Comparison of ENCODE assay signal across 8 mouse cellular contexts in the genomic region with DNA sequence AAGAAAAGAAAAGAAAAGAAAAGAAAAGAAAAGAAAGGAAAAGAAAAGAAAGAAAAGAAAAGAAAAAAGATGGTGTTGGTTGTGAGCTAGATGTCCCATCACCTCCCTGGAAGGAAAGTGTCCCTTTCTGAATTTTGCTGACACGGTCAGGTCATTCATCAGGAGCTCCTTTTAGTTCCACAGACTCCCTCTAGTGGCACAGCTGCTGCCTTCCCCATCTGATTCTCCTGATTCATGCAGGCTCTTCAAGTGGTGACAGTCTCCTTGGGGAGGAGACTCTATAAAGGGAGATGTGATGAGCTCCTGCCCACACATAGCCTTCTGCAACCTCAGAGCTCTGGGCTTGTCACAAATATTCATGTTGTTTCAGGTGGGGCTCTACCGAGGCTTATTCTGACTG.
DNase-seq lines count a peak whose midpoint lies in the region; ATAC-seq and TF ChIP-seq lines count a peak whose summit lies in the region.
"Not testable (repeated sequence)": the region's sequence is repeated elsewhere in the genome, so short reads cannot be mapped to it uniquely, and the experiment has no call there.

No protein-coding gene starts in this region.

- not testable (repeated sequence) for H3K9me3 ChIP-seq in hindbrain, postnatal 0 days (ENCODE audit: low read length); lung, postnatal 0 days (ENCODE audit: low read length)

- peak; percentile 90 for ATAC-seq in frontal cortex, adult (ENCODE audit: low TSS enrichment)
- not testable (repeated sequence) for ATAC-seq in hindbrain, postnatal 0 days; lung, postnatal 0 days

- H3K27ac ChIP-seq in hindbrain, postnatal 0 days; layer of hippocampus, adult 2 months; lung, postnatal 0 days (ENCODE audit: low read length): not testable (repeated sequence)

- peak; percentile 41 for TF ChIP-seq CTCF in hindbrain, postnatal 0 days (IDR thresholded peaks at IDR 0.05; ENCODE audit: low read depth)
- TF ChIP-seq CTCF in layer of hippocampus, adult 2 months (conservative IDR thresholded peaks at IDR 0.05): peak; percentile 65
- TF ChIP-seq CTCF in lung, postnatal 0 days (IDR thresholded peaks at IDR 0.05): peak; percentile 26

- not testable (repeated sequence) for H3K9ac ChIP-seq in hindbrain, postnatal 0 days (replicated peaks; ENCODE audit: low read length); lung, postnatal 0 days (replicated peaks; ENCODE audit: low read depth)

- H3K36me3 ChIP-seq in hindbrain, postnatal 0 days (ENCODE audit: insufficient read depth, low read length); lung, postnatal 0 days (ENCODE audit: insufficient read depth, low read length): not testable (repeated sequence)

- 30% methylated on average over 1 of the region's 2 CpGs for WGBS in hindbrain, postnatal 0 days
- 29% methylated on average over 1 of the region's 2 CpGs for WGBS in lung, postnatal 0 days

- not testable (repeated sequence) for H3K4me3 ChIP-seq in hindbrain, postnatal 0 days (ENCODE audit: low read length); layer of hippocampus, adult 2 months; lung, postnatal 0 days (ENCODE audit: low read depth, low read length)

- not testable (repeated sequence) for TF ChIP-seq EP300 in lung, postnatal 0 days (IDR thresholded peaks at IDR 0.05)

- H3K4me1 ChIP-seq in hindbrain, postnatal 0 days (ENCODE audit: insufficient read depth, low read length); lung, postnatal 0 days (ENCODE audit: insufficient read depth, low read depth, low read length): not testable (repeated sequence)

- not testable (repeated sequence) for H3K4me2 ChIP-seq in hindbrain, postnatal 0 days (ENCODE audit: low read depth, low read length); lung, postnatal 0 days (replicated peaks; ENCODE audit: low read depth, low read length)

- DNase-seq in MEL-GATA-1-ER (ENCODE audit: extremely low read depth, low read depth): peak; percentile 13
- peak; percentile 14 for DNase-seq in cerebellum, adult 18-20 months
- DNase-seq in hindbrain, postnatal 0 days (ENCODE audit: low spot score): peak; percentile 3
- peak; percentile 3 to 9 for DNase-seq in layer of hippocampus, adult 2 months (ENCODE audit: low spot score in 2 of 2)
- not testable (repeated sequence) for DNase-seq in lung, postnatal 0 days (ENCODE audit: low spot score)
- DNase-seq in right cerebral cortex, adult 2 months (ENCODE audit: low spot score in 2 of 2): peak; percentile 42 to 53
- DNase-seq in urinary bladder, postnatal 25 days (ENCODE audit: low spot score): peak; percentile 4

- not testable (repeated sequence) for H3K27me3 ChIP-seq in hindbrain, postnatal 0 days (ENCODE audit: insufficient read depth, low read length); lung, postnatal 0 days (replicated peaks; ENCODE audit: insufficient read depth, low read length)
